Mouse (Mus musculus) neural tube, embryonic 12.5 days (tissue): ENCODE data around the gene Atg4b. TPM values are rescaled to one million over a fixed set of nuclear protein-coding genes. Genes with fewer than 3 reads are reported as not detected.
"Not testable (repeated sequence)": the region's sequence is repeated elsewhere in the genome, so short reads cannot be mapped to it uniquely, and the experiment has no call there.

Experiments used
- ATAC-seq: fragments of 200-750 bp; cut with Nextera tagmentation; 2 replicates; pipeline ENCODE4 v1.8.0; 2017; ENCODE audit warnings: low read depth, mild to moderate bottlenecking, moderate TSS enrichment, moderate library complexity; ENCODE audit not compliant: low FRiP score
- H3K27ac ChIP-seq: fragments of 300-500 bp; sonication (generic); 2 replicates; pipeline ENCODE4 v1.5.1; 2016
- H3K27me3 ChIP-seq: fragments of 300-500 bp; sonication (generic); replicated peaks from 2 replicates; pipeline ENCODE4 v1.6.1; 2016; ENCODE audit warnings: mild to moderate bottlenecking
- H3K36me3 ChIP-seq: fragments of 300-500 bp; sonication (generic); 2 replicates; pipeline ENCODE4 v1.6.1; 2016; ENCODE audit warnings: mild to moderate bottlenecking
- H3K4me1 ChIP-seq: fragments of 300-500 bp; sonication (generic); 2 replicates; pipeline ENCODE4 v1.6.1; 2016
- H3K4me2 ChIP-seq: fragments of 300-500 bp; sonication (generic); replicated peaks from 2 replicates; pipeline ENCODE4 v1.6.1; 2016; ENCODE audit warnings: mild to moderate bottlenecking
- H3K4me3 ChIP-seq: fragments of 300-500 bp; sonication (generic); 2 replicates; pipeline ENCODE4 v1.5.1; 2016
- H3K9ac ChIP-seq: fragments of 300-500 bp; sonication (generic); 2 replicates; pipeline ENCODE4 v1.6.1; 2016; ENCODE audit warnings: mild to moderate bottlenecking
- H3K9me3 ChIP-seq: fragments of 300-500 bp; sonication (generic); 2 replicates; pipeline ENCODE4 v1.6.1; 2016; ENCODE audit warnings: mild to moderate bottlenecking
- WGBS: fragments of 180-500 bp; shearing (Covaris S2); methylation state at CpG from one replicate; pipeline ENCODE4 v1.1.7; 2016; 5-methylcytosine and 5-hydroxymethylcytosine counted together
- polyA plus RNA-seq: library from polyadenylated mRNA; unstranded; fragments of >200 nt; fragmentation: Nextera tagmentation; extraction: Ambion mirVana; gene quantifications from 2 replicates; pipeline ENCODE4 v1.2.1, GENCODE M21; 2016

The Atg4b gene
- polyA plus RNA-seq, 1 experiment from 2014 or later: 116 TPM

GRCm38 (mm10) chr1:93760076-93760475 lies 8.8 kb downstream of the Atg4b start:
- Histone ChIP-seq H3K4me3 (no peak overlapping the region), H3K9me3 (no peaks in the 10 kb centered on the region), H3K4me2 (no peak overlapping the region), H3K4me1 (peaks cover 10% of the 10 kb centered on the region), H3K27me3 (no peaks in the 10 kb centered on the region), H3K27ac (no peak overlapping the region), H3K36me3 (no peaks in the 10 kb centered on the region), H3K9ac (no peak overlapping the region)
- no peak for ATAC-seq
- 100% methylated on average over 1 of the region's 1 CpGs for WGBS

DNA sequence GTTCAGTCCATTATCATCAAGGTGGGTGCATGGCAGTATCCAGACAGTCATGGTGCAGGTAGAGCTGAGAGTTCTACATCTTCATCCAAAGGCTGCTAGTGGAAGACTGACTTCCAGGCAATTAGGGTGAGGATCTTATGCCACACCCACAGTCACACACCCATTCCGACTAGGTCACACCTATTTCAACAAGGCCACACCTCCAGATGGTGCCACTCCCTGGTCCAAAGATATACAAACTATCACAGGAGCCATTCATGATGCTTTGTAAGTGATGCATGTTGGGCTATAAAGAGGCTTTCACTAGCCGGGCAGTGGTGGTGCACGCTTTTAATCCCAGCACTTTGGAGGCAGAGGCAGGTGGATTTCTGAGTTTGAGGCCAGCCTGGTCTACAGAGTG lies 12.2 kb downstream of the Atg4b start:
- not testable (repeated sequence) for H3K4me1 ChIP-seq, ATAC-seq, H3K27me3 ChIP-seq, H3K36me3 ChIP-seq, H3K4me2 ChIP-seq, H3K27ac ChIP-seq, H3K9me3 ChIP-seq, H3K4me3 ChIP-seq, H3K9ac ChIP-seq
- 93% methylated on average over 3 of the region's 3 CpGs for WGBS

- Histone ChIP-seq H3K9me3 (no peaks in the 10 kb centered on the region), H3K4me2 (no peak overlapping the region), H3K4me1 (no peaks in the 10 kb centered on the region), H3K4me3 (no peak overlapping the region), H3K36me3 (peaks cover 13% of the 10 kb centered on the region), H3K27ac (no peak overlapping the region), H3K9ac (no peak overlapping the region), H3K27me3 (no peaks in the 10 kb centered on the region)
- ATAC-seq: no peak
- WGBS: 94% methylated on average over 9 of the region's 9 CpGs
Observed at GRCm38 (mm10) chr1:93764871-93765591, 13.7 kb downstream of the Atg4b start.

- Histone ChIP-seq H3K27ac (no peak overlapping the region), H3K4me2 (no peak overlapping the region), H3K4me3 (no peak overlapping the region), H3K9me3 (no peaks in the 10 kb centered on the region), H3K27me3 (no peaks in the 10 kb centered on the region), H3K36me3 (peaks cover 20% of the 10 kb centered on the region), H3K4me1 (no peaks in the 10 kb centered on the region), H3K9ac (no peak overlapping the region)
- no peak for ATAC-seq
- WGBS: 95% methylated on average over 6 of the region's 6 CpGs
Observed at GRCm38 (mm10) chr1:93767600-93767999, 16.3 kb downstream of the Atg4b start.

- ATAC-seq: no peak
- H3K9me3 ChIP-seq: no peaks in the 10 kb centered on the region
- no peak overlapping the region for H3K4me2 ChIP-seq
- 97% methylated on average over 3 of the region's 3 CpGs for WGBS
- H3K27me3 ChIP-seq: no peaks in the 10 kb centered on the region
- H3K9ac ChIP-seq: no peak overlapping the region
- H3K36me3 ChIP-seq: peaks cover 42% of the 10 kb centered on the region
- no peak overlapping the region for H3K27ac ChIP-seq
- H3K4me3 ChIP-seq: no peak overlapping the region
- H3K4me1 ChIP-seq: no peaks in the 10 kb centered on the region
Observed at GRCm38 (mm10) chr1:93769901-93770300, 18.6 kb downstream of the Atg4b start.

- Histone ChIP-seq H3K27me3 (no peaks in the 10 kb centered on the region), H3K9me3 (no peaks in the 10 kb centered on the region), H3K4me1 (no peaks in the 10 kb centered on the region), H3K36me3 (peaks cover 80% of the 10 kb centered on the region), H3K9ac (no peak overlapping the region), H3K27ac (no peak overlapping the region), H3K4me2 (no peak overlapping the region), H3K4me3 (no peak overlapping the region)
- ATAC-seq: no peak
- WGBS: 92% methylated on average over 5 of the region's 5 CpGs
Observed at GRCm38 (mm10) chr1:93776686-93777085, 25.4 kb downstream of the Atg4b start.

- no peak for ATAC-seq
- Histone ChIP-seq H3K9ac (no peak overlapping the region), H3K36me3 (peaks cover 95% of the 10 kb centered on the region), H3K4me1 (no peaks in the 10 kb centered on the region), H3K4me3 (no peak overlapping the region), H3K27me3 (no peaks in the 10 kb centered on the region), H3K9me3 (no peaks in the 10 kb centered on the region), H3K4me2 (no peak overlapping the region), H3K27ac (no peak overlapping the region)
- 93% methylated on average over 2 of the region's 2 CpGs for WGBS
Observed at GRCm38 (mm10) chr1:93786912-93787311, 35.6 kb downstream of the Atg4b start.

GRCm38 (mm10) chr1:93794526-93794925 lies 43.2 kb downstream of the Atg4b start:
- no peak for ATAC-seq
- no peak overlapping the region for H3K4me3 ChIP-seq
- H3K9ac ChIP-seq: no peak overlapping the region
- no peak overlapping the region for H3K4me2 ChIP-seq
- H3K27ac ChIP-seq: no peak overlapping the region
- H3K4me1 ChIP-seq: no peaks in the 10 kb centered on the region
- H3K9me3 ChIP-seq: no peaks in the 10 kb centered on the region
- no peaks in the 10 kb centered on the region for H3K27me3 ChIP-seq
- H3K36me3 ChIP-seq: peaks cover 68% of the 10 kb centered on the region
- 95% methylated on average over 8 of the region's 8 CpGs for WGBS

DNA sequence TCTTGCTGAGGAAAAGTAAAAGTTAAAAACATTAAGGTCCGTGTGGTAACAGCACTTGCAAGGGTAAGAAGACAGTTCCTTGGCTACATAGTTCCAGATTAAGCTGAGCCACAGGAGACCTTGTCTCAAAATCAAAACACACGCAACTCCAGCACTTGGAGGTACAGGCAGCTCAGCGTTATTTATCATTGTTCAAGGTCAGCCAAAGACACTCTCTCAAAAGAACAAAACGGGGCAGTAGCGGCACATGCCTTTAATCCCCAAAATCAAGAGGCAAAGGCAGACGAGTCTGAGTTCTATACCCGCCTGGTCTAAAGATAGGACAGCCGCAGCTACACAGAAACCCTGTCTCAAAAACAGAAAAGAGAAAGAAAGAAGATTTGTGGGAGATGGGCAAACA lies 44.6 kb downstream of the Atg4b start:
- Histone ChIP-seq H3K4me2 (no peak overlapping the region), H3K4me3 (no peak overlapping the region), H3K4me1 (peaks cover 2% of the 10 kb centered on the region; the same call in 1 of the 2 replicates), H3K9ac (no peak overlapping the region), H3K27ac (no peak overlapping the region), H3K27me3 (no peaks in the 10 kb centered on the region), H3K9me3 (no peaks in the 10 kb centered on the region), H3K36me3 (peaks cover 58% of the 10 kb centered on the region)
- 89% methylated on average over 8 of the region's 8 CpGs for WGBS
- ATAC-seq: no peak

DNA sequence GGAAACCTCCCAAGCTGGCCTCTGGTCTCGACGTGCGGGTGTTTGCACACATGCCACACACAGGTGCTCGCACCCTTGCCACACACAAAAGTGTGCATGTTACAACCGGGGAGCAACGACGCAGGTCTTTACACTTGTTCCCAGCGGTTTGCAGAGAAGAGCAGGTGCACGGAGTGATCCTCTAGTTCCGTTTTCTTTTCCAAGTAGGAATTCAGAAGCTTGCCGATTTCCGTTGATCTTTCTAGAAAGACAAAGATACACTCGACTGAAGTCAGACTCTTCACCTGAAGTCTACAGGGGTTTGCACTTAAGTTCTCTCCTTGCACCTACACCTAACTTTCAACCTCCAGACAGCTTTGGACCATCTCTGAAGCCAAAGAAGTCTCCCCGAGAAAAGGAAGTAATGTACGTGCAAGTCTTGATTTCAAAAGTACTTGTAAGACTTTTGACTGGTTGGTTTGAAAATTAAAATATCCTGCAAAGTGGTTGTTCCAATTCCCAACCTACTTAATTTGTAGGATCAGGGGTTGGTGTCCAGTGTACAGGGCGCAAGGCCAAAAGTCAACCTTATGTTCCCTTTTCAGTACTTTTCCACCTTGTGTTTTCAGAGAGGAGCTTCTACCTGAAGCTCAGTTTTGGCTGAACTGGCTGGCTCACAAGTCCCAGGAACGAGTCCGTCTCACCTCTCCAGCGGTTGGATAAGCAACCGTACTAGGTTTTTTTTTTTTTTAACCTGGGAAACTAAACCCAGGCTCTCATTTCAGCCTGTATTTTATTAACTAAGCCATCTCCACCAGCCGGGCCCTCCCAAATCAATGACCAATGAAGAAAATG lies 49.6 kb downstream of the Atg4b start:
- peaks cover 19% of the 10 kb centered on the region for H3K4me1 ChIP-seq
- peak overlapping the region; percentile 61 for H3K4me3 ChIP-seq
- H3K27me3 ChIP-seq: no peaks in the 10 kb centered on the region
- peak overlapping the region; percentile 67 for H3K9ac ChIP-seq
- WGBS: 78% methylated on average over 21 of the region's 21 CpGs
- ATAC-seq: no peak
- no peak overlapping the region for H3K27ac ChIP-seq
- no peaks in the 10 kb centered on the region for H3K9me3 ChIP-seq
- peaks cover 18% of the 10 kb centered on the region for H3K36me3 ChIP-seq
- H3K4me2 ChIP-seq: peak overlapping the region; percentile 68

- Histone ChIP-seq H3K4me1 (peaks cover 19% of the 10 kb centered on the region), H3K27me3 (no peaks in the 10 kb centered on the region), H3K27ac (peak within 1 kb of the TSS; percentile 7; the same call in 1 of the 2 replicates), H3K4me3 (peak within 1 kb of the TSS; percentile 61), H3K36me3 (peaks cover 27% of the 10 kb centered on the region), H3K9ac (peak within 1 kb of the TSS; percentile 67), H3K9me3 (no peaks in the 10 kb centered on the region), H3K4me2 (peak within 1 kb of the TSS; percentile 83)
- under 1% methylated on average over 42 of the region's 42 CpGs for WGBS
- ATAC-seq: peak; percentile 55
Observed at GRCm38 (mm10) chr1:93801741-93802238, 50.5 kb downstream of the Atg4b start, which contains the start of gene Dtymk. Gene Dtymk, minus strand, starts transcription at chr1:93801934.

DNA sequence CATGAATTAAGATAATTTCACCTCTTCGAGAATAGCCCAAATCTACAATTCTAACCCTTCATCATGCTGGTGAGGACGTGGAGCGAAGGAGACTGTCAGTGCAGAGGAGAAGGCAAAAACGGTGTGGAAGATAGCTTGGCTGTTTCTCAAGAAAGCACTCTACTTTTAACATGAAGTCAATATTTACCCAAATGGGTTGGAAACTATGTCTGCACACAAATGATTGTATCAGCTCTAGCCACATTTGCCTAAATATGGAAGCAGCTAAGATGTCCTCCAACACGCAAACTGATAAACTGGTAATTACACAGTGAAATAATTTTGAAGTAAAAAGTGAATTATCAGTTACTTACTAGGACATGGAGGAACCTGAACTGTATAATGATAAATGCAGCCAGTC lies 51.5 kb downstream of the Atg4b start:
- H3K4me3 ChIP-seq: no peak overlapping the region
- H3K36me3 ChIP-seq: peaks cover 30% of the 10 kb centered on the region
- H3K4me1 ChIP-seq: peaks cover 19% of the 10 kb centered on the region
- H3K27me3 ChIP-seq: no peaks in the 10 kb centered on the region
- H3K9me3 ChIP-seq: no peaks in the 10 kb centered on the region
- no peak for ATAC-seq
- H3K9ac ChIP-seq: no peak overlapping the region
- H3K27ac ChIP-seq: no peak overlapping the region
- 87% methylated on average over 5 of the region's 5 CpGs for WGBS
- peak overlapping the region; percentile 83 for H3K4me2 ChIP-seq
